Mouse (Mus musculus) layer of hippocampus, adult 11-12 months (tissue): ENCODE measurements around the gene Mfsd13b.
"Not testable (repeated sequence)": the region's sequence is repeated elsewhere in the genome, so short reads cannot be mapped to it uniquely, and the experiment has no call there.

ENCODE experiments used
- DNase-seq: peaks from one replicate; pipeline ENCODE4 v3.0.0; 2022; ENCODE audit warnings: low spot score

Gene Mfsd13b

DNA sequence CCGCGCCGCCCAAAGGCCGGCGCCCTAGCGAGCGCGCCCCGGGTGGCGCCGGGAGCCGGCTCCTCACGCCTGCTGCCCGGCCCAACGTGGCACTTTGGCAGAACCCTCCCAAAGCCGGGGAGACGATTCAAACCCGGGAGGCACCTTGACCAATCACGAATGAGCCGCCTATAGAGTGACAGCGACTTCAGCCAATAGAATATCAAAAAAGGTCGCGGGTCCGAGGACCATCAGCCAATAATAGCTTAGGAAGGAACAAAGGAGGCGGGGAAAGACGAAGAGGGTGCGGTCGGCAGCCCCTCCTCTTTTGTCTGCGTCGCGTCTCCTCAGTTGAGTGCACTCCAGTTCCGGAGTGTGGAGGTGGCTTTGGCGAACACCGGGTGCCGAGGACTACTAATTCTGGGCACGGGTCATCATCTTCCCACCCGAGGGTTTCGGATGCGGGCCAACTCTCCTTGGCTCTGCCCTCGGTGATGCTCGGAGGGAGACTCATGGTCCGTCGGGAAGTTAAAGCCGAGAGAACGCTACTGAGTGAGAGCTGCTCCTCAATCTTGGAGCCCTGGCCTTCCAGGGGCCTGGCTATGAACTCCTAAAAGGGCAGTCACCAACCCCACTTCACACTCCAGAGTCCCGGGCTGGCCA is at the start of gene Mfsd13b, which contains the start of gene Cdr2:
Gene Mfsd13b, plus strand, starts transcription at position 310 of the 642 bp plus-strand sequence.
Gene Cdr2, minus strand, starts transcription at position 113 of the 642 bp plus-strand sequence.
- peak; percentile 97 for DNase-seq

DNA sequence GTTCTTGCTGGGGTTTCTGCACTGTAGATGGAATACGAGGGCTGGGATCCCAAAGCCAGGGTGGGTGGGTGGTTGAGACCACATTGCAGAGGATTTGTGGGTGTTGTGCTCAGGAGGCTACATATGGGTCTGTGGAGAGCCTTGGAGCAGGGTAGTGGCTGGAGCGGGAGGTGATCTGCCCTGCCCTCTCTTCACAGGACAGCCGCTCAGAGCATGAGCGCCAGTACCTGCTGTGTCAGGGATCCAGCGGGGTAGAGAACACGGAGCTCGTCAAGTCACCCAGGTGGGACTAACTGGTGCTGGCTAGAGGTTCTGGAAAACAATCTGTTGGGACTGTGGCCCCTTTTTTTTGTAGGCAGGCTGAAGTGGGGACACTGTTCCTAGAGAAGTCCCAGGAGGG is 49.2 kb upstream of the Mfsd13b start:
- no peak for DNase-seq

DNA sequence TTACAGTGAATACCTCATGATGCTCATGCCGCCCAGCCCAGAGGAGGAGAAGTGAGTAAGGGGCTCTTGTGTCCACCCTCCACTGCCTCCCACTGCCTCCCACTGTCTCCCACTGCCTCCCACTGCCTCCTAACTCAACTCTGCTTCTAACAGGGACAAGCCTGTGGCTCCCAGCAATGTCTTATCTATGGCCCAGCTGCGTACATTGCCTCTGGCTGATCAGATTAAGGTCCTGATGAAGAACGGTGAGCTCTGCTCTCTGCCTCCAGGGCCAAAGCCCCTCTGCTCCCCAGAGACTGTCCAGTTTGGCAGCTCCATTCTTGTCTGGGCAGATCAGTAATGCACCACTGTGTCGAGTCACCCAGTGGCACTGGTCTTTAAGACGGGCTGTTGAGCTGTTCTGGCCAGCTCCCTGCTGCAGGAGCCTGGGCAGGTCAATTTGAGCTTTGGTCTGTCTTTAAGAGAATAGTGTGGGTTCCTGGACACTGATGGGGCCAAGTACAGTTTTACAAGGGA is 48.6 kb upstream of the Mfsd13b start:
- DNase-seq, result no peak

DNA sequence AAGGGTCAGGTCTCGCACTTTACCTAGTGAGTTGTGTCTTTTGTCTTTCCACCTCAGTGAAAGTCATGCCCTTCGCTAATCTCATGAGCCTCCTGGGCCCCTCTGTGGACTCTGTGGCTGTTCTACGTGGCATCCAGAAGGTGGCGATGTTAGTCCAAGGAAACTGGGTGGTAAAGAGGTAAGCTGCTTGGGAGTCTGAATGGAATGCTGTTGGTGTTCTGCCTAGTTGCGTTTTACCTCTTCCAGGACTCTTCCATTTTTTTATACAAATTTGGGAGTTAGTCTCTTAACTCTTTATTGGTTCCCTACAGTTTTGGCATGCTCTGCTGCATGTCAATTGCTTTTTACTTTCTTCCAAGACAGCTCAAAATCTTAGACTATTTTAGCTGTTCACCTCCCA is 47.6 kb upstream of the Mfsd13b start:
- DNase-seq, result peak; percentile 44

DNA sequence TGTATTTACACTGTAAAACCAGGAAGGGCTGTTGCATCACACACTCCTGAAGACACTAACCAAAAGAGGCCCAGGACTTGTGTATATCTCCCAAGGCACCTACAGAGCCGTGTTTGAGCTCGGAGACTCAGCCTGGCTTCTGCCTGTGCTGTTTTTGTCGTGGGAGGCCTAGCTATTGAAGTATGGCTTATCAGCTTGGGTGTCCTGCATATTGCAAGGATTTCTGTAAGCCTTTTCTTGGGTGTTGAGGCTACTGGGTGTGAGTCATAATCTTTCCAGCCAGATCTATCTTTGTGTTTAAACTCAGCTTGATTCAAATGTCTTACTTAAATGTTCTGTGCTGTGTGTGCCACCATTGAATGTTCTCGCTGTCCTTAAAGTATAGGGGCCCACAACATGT is 45.8 kb upstream of the Mfsd13b start:
- DNase-seq, result no peak

DNA sequence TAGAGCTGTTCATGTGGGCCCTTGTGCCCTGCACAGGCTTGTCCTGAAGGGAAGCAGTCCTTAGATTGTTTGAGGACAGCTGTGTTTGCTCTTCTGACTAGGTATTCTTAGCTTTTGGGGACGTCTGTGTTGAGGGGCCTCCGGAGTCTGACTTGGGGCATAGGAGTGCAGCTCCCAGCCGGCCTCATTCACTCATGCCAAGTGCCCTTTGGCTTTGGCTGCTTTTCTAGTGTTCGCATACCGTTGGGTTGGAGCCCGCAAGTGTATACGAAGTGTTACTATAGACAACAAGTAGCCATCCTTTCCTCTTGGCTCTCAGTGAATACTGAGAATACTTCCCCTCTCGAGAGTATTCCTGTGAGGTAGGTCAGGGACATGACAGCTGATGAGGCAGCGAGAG is 44.1 kb upstream of the Mfsd13b start:
- DNase-seq, result no peak

DNA sequence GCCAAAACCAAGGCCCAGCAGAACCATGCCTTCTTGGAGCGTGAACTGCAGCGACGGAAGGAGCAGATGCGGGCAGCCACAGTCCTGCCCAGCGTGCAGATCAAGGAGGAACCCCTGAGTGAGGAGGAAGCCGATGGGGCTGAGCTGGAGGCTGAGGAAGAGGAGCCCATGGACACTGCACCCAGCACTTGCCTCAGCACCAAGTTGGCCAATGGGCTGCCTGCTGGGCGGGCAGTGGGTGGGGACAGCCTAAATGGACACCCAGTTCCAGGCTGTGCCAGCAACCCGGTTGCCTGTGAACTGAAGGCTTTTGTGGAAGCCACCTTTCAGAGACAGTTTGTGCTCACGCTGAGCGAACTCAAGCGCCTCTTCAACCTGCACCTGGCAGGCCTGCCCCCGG is 42.0 kb upstream of the Mfsd13b start:
- peak; percentile 60 for DNase-seq

DNA sequence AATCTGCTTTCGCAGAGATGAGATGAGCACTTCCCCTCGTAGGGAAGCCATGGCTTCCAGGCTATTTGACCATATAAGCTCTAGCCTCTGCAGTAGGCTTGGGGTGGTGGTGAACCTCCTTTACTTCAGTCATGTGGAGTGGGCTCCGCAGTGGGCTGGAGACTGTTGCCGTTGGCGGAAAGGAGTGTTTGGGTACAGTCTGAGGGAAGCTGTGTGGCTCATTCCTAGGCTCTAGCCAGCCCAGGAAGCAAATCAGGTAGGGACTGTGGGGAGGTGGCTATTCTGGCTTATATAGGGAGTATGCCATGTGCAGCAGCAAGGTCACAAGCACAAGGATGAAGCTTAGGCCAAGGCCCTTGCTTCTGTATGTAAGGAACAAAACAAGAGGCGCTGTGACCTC is 41.1 kb upstream of the Mfsd13b start:
- DNase-seq, result no peak

DNA sequence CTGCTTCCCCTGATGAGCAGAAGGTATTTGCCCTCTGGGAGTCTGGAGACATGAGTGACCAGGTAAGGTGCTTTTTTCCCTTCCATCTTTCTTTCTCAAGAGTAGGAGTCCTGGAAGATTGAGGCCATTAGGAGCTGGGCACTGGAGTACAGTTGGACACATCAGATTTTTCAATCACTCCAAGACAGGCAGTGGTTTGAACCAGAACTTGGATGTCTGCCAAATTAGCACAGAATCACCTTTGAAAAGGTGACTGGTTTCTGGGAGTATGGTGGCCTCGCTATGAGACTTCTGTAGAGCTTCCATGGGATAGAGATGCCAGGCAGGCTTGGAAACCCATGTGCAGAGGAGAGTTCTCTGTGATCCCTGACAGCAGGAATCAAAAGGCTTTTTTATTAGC is 39.8 kb upstream of the Mfsd13b start:
- DNase-seq, result no peak

DNA sequence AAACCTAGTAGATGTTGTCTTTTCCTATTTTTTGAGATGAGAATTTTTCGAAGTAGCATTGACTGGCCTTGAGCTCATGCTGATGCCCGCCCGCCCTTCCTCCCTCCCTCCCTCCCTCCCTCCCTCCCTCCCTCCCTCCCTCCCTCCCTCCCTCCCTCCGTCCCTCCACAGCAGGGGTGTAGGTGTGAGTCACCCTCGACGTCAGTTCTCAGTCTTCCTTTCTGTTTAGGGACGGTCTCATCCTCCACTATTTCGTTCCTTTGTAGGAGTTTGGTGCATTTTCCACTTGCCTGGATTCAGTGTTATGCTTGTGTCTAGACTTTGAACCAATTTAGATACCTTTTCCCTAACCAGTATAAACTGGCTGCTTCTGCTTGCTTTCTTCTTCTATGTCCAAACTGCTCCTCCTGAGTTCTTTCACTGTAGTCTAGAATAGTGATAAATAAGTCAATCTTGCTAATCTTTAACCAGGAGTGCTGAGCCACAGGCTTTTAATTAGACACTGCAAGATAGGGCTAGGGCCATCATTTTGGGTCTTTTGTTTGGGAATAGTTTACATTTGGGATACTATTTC is 38.3 kb upstream of the Mfsd13b start:
- DNase-seq, result no peak

DNA sequence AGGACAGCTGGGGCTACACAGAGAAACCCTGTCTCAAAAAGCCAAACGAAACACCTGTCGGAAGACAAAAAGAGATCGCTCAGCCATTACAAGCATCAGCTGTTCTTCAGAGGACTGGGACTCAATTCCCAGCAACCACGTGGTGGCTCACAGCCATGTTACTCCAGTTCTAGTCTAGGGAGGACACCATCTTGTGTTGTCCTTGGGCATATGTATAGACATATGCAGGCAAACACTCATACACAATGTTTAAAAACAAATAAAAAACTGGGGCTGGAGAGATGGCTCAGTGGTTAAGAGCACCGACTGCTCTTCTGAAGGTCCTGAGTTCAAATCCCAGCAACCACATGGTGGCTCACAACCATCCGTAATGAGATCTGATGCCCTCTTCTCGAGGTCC is 28.7 kb upstream of the Mfsd13b start:
- not testable (repeated sequence) for DNase-seq

DNA sequence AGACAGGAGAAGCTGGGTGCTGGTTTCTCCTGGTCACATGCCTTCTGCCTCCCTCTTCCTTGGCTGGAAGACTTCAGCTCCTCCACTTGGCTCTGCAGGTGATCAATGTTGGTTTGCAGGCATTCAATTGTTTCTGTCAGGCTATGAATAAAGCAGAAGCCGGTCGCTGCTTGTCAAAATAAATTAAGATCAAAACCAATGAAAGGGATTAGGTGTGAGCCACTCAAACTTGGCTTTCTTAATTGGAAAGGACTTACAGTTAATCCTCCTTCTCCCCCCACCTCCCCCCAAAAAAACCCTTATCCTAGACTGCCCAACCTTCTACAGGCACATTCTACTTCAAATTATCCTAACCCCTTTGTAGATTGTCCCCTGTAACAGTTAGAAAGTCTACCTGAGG is 22.2 kb upstream of the Mfsd13b start:
- no peak for DNase-seq

DNA sequence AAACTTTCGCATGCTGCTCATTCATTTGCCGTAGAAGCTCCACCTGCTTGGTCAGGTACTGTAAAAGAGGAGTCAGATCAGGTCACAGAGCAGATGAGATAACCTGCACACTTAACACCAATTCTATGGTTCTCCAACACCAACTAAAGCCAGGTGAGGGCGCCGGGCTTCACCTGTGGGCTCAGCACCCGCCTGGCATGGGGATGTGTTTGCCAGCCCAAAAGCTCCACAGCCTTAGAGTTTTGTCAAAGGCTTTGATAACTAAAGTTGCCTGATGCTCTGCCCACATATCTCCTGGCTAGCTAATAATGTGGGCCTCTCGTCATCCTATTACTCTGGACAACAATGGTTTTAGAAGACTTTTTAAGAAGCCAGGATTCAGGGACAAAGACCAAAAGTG is 21.7 kb upstream of the Mfsd13b start:
- DNase-seq, result no peak

DNA sequence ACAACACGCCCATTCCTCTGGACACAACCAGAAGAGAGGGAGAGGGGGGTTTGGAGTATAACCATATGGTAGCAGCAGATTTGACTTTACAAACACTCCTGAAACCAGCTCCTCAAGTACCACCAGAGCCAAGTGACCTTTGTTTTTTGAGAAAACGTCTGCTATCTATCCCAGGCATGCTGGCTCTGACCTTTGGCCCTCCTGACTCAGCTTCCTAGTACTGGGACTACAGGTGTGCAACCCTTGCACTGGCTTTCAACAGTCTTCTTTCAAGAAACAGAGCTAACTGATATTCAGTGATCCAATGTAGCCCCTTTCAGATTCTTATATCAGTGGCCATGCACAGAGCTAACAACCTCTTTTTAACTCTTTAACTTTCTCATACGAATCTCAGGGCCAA is 20.4 kb upstream of the Mfsd13b start:
- DNase-seq, result no peak

DNA sequence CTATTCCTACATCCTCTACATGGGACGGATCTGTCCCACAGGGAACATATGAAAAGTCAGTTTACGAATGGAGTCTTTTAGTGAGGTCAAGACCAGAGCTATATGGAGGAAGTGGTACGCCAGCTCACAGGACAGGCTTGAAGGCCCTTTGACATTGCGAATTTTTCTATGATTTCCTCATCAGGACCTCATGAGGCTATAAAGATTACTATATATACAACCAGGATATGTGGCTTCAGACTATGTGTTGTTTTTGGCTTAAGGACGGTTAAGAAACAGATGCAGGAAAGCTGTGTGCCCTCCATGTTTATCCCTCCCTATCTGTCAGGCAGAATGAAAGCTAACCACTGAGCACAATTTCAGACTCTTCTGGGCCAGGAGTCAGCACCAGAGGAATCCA is 19.2 kb upstream of the Mfsd13b start:
- no peak for DNase-seq

DNA sequence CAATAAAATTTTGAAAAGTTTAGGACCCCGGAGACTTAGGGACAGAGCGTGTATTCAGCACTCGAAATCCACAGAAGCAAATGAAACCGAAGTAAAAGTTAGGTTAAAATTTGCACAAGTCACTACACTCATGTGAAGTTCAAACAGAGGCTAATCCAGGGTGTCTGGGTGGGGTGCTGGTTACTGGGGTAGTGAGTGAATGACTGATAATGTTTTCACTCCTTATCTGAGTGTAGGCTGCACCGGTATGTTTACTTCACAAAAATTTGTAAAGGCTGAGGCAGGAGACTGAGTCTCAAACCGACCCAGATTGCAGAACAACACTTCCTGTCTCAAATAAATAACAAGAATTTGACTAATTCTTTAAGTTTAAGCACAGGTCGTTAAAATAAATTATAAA is 13.1 kb upstream of the Mfsd13b start:
- DNase-seq, result no peak

DNA sequence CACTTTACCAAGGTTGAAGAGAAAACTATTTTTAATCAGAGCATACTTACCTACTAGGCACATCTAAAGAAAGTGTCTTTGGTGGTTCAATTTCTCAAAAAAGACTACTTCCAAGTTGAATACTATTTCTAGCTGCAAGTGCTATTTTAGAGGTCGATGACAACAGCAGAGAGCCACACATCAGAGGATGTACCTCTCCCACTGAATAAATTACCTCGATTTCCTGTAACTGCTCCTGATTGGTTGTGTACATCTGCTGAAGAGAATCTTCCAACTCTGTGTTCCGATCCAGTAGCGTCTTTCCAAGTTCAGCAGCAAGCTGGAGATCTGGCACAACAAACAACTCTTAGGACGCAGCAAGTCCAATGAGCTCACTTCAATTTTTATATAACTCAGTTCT is 12.2 kb upstream of the Mfsd13b start:
- no peak for DNase-seq

DNA sequence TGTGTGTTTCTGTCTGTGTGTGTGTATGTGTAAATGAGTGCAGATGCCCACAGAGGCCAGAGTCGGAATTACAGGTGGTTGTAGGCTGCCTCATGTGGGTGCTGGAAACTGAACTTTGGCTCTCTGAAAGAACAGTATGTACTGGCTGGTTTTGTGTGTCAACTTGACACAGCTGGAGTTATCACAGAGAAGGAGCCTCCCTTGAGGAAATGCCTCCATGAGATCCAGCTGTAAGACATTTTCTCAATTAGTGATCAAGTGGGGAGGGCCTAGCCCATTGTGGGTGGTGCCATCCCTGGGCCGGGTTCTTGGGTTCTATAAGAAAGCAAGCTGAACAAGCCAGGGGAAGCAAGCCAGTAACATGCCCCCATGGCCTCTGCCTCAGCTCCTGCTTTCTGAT is 9.8 kb upstream of the Mfsd13b start:
- not testable (repeated sequence) for DNase-seq

DNA sequence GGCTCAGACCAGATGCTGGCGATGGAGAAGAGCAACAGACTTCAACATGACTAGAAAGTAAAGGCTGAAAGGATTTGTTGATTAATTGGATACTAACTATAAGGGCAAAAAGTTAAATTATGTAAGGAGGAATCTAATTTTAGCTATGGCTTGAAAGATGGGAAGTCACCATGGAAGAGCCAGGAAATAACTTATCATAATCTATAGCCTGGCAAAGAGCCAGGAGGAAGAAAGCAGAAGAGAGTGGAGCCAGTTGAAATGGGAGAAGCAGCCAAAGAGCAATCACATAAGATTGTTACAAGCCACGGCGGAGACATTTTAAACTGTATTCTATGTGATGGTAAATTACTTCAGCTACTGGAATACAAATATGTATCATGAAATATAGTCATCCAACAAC is 8.3 kb upstream of the Mfsd13b start:
- no peak for DNase-seq

DNA sequence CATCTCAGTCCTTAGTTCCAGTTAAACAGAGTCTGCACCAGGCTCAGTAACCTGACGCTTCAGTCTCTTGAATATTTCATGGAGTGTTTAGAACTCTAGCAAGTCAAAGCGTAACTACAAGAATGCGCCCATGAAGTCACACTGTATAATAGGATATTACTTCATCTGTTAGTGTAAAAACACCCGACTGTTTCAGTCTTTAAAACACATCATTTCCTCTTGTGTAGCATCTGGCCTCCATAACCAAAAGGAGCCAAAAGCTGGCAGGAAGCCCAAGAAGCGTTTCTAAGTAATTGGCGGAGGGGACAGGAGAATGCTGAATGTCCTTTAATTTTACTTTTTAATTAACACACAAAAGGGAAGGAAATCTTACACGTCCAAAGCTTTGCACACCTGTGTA is 5.2 kb upstream of the Mfsd13b start:
- DNase-seq, result no peak

DNA sequence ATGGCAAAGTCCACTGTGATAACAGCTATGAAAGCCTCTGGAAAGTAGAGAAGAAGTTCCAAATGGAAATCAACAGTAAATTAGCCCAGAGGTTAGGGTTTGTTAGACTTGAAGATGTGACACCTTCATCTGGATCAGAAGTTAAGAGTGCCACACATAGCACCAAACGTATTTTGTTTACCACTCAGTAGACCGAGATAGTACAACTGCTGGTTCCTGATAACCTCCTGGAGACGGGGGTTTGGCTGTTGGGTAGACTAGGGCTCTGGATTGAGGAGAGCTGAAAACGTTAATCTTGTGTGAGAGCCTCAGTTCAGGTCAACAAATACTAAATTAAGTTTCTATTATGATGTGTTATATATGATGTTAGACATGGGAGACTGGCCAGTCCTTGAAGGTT is 2.3 kb upstream of the Mfsd13b start:
- DNase-seq, result no peak

DNA sequence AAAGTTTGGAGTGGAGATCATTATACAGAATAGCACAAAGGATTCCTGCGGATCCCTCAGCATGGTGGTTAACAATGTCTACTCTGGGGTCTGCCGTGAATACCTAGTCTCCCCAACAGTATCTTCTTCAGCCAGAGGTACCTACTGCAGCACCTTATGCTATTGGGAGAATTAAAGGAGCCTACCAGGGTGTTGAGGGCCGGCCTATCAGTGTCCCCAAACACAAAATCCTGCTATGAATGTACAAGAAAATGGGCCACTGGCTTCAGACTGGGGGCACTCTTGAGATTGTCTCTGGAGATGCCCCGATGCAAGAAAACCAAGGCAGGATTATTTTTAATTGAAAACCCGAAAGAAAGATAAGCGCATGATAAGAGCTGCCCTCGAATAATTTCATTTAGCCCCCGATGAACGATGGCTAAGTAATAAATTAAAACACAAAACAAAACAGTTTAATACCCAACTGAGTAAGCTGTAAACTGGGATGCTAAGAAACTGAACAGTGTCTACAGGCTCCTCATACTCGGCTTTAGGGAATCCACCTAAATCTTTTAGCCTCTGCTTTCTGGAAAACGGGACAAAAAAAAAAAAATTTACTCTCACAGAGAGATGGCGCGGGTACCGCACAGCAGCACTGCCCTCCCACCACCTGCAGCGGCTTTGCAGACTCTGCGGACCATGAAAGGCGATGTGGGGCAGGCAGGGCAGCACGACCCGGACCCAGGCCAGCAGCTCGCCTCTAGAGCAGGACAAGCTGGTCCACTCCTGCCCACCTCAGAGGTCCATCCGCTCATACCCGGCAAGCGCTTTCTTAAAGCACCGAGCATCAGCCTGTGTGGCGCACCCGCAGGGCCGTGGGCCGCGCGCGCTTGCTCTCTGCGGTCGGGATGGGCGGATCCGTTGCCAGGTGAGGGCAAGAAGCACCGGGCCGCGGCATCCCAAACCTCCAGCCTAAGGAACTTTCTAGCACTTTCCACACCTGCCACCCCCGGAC is 1.1 kb upstream of the Mfsd13b start:
- DNase-seq, result no peak

DNA sequence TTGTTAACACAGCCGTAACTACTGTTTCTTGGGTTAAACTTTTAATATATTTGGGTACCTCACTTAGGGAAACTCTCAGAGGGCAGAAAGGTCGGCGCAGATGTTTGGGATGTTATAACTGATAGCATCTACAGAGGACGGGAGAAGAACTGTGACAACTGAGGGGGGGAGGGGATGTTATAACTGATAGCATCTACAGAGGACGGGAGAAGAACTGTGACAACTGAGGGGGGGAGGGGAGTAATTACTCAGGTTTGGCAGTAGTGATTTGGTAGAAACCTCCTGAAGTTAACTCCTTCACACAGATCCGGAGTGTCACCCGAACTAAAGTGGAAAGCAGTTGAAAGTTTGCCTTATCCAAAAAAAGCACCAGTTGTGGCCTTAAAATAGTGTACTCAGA is 659 bp downstream of the Mfsd13b start:
- DNase-seq, result no peak
